Comparison of ENCODE assay signal across 11 mouse cellular contexts in genomic region chr17:85091762-85092161, GRCm38 (mm10). TPM values are rescaled to one million over a fixed set of nuclear protein-coding genes. Genes with fewer than 3 reads are reported as not detected.
DNase-seq lines count a peak whose midpoint lies in the region; ATAC-seq and TF ChIP-seq lines count a peak whose summit lies in the region.
"Had no signal": no experiment of that assay in that cellular context is flagged by ENCODE, and none has a peak within 500 bp of the region (broad histone marks: within the 10 kb centered on the region; RNA-seq: fewer than 3 reads in every experiment).

No protein-coding gene starts in this region.

- no peak overlapping the region for H3K4me3 ChIP-seq in heart, embryonic 11.5 days (ENCODE audit: low read depth, low read length)
- no peak overlapping the region for H3K4me3 ChIP-seq in neural tube, embryonic 12.5 days
- no peak overlapping the region for H3K4me3 ChIP-seq in limb, embryonic 13.5 days
- no peak overlapping the region for H3K4me3 ChIP-seq in stomach, postnatal 0 days (ENCODE audit: low read depth, low read length)

- no peak overlapping the region for H3K27ac ChIP-seq in heart, embryonic 11.5 days (ENCODE audit: low read depth, low read length)
- no peak overlapping the region for H3K27ac ChIP-seq in neural tube, embryonic 12.5 days
- no peak overlapping the region for H3K27ac ChIP-seq in limb, embryonic 13.5 days
- H3K27ac ChIP-seq in stomach, postnatal 0 days (replicated peaks), result no peak overlapping the region

- WGBS in heart, embryonic 11.5 days (ENCODE audit: insufficient replicate concordance), result 89% methylated on average over 6 of the region's 6 CpGs
- WGBS in neural tube, embryonic 12.5 days, result 88% methylated on average over 6 of the region's 6 CpGs
- 90% methylated on average over 6 of the region's 6 CpGs for WGBS in limb, embryonic 13.5 days
- 85% methylated on average over 6 of the region's 6 CpGs for WGBS in stomach, postnatal 0 days

- peaks cover 2% of the 10 kb centered on the region; the same call in 1 of the 2 replicates for H3K4me1 ChIP-seq in heart, embryonic 11.5 days (ENCODE audit: control insufficient read depth, insufficient read depth, low read length)
- H3K4me1 ChIP-seq in neural tube, embryonic 12.5 days, result peaks cover 15% of the 10 kb centered on the region
- H3K4me1 ChIP-seq in limb, embryonic 13.5 days, result peaks cover 12% of the 10 kb centered on the region
- H3K4me1 ChIP-seq in stomach, postnatal 0 days (replicated peaks; ENCODE audit: control insufficient read depth, insufficient read depth), result no peaks in the 10 kb centered on the region

- H3K9me3 ChIP-seq in heart, embryonic 11.5 days (replicated peaks; ENCODE audit: control insufficient read depth, low read length), result no peaks in the 10 kb centered on the region
- H3K9me3 ChIP-seq in neural tube, embryonic 12.5 days, result no peaks in the 10 kb centered on the region
- no peaks in the 10 kb centered on the region for H3K9me3 ChIP-seq in limb, embryonic 13.5 days
- H3K9me3 ChIP-seq in stomach, postnatal 0 days (ENCODE audit: control insufficient read depth, low read length), result no peaks in the 10 kb centered on the region

- no peak for ATAC-seq in heart, embryonic 11.5 days (replicated peaks; ENCODE audit: insufficient number of reproducible peaks, low FRiP score, low TSS enrichment)
- no peak for ATAC-seq in neural tube, embryonic 12.5 days (ENCODE audit: low FRiP score, low read depth)
- ATAC-seq in limb, embryonic 13.5 days (ENCODE audit: low FRiP score, low read depth), result no peak
- no peak for ATAC-seq in stomach, postnatal 0 days (ENCODE audit: low FRiP score, low TSS enrichment)
- ATAC-seq: CD4-positive, CD25-positive, alpha-beta regulatory T cell, adult 4 months had no signal

- DNase-seq in heart, adult 18-20 months, result no peak
- no peak for DNase-seq in neural tube, embryonic 10.5 days (ENCODE audit: extremely low spot score, low spot score)
- DNase-seq in stomach, postnatal 0 days (ENCODE audit: low spot score), result no peak
- no peak for DNase-seq in cerebellum, postnatal 25 days
- no peak for DNase-seq in ovary, postnatal 14 days (ENCODE audit: low spot score)
- DNase-seq: cerebellum, adult 9-10 months; lung, postnatal 14 days had no signal

- peak overlapping the region; percentile 89; the same call in 1 of the 2 replicates for H3K4me2 ChIP-seq in heart, embryonic 11.5 days
- H3K4me2 ChIP-seq in neural tube, embryonic 12.5 days (replicated peaks), result peak overlapping the region; percentile 85
- H3K4me2 ChIP-seq in limb, embryonic 13.5 days (replicated peaks), result peak overlapping the region; percentile 83
- peak overlapping the region; percentile 86; the same call in 1 of the 2 replicates for H3K4me2 ChIP-seq in stomach, postnatal 0 days (replicated peaks; ENCODE audit: low read depth)

- TF ChIP-seq EP300 in stomach, postnatal 0 days (optimal IDR thresholded peaks at IDR 0.05), result no peak

- H3K27me3 ChIP-seq in heart, embryonic 11.5 days (ENCODE audit: control insufficient read depth, insufficient read depth, low read length), result no peaks in the 10 kb centered on the region
- H3K27me3 ChIP-seq in neural tube, embryonic 12.5 days (replicated peaks), result no peaks in the 10 kb centered on the region
- no peaks in the 10 kb centered on the region for H3K27me3 ChIP-seq in limb, embryonic 13.5 days
- H3K27me3 ChIP-seq in stomach, postnatal 0 days (ENCODE audit: control insufficient read depth, insufficient read depth, low read length), result no peaks in the 10 kb centered on the region

- H3K36me3 ChIP-seq in heart, embryonic 11.5 days (ENCODE audit: control insufficient read depth, insufficient read depth, low read length), result no peaks in the 10 kb centered on the region
- H3K36me3 ChIP-seq in neural tube, embryonic 12.5 days, result peaks cover 2% of the 10 kb centered on the region; the same call in 1 of the 2 replicates
- H3K36me3 ChIP-seq in limb, embryonic 13.5 days, result no peaks in the 10 kb centered on the region
- no peaks in the 10 kb centered on the region for H3K36me3 ChIP-seq in stomach, postnatal 0 days (ENCODE audit: control insufficient read depth, insufficient read depth, low read length)

- TF ChIP-seq CTCF in stomach, postnatal 0 days (IDR thresholded peaks at IDR 0.05; ENCODE audit: low read depth), result no peak

- H3K9ac ChIP-seq in heart, embryonic 11.5 days (ENCODE audit: low read depth, low read length), result no peak overlapping the region
- H3K9ac ChIP-seq in neural tube, embryonic 12.5 days, result no peak overlapping the region
- H3K9ac ChIP-seq in limb, embryonic 13.5 days, result no peak overlapping the region
- no peak overlapping the region for H3K9ac ChIP-seq in stomach, postnatal 0 days (ENCODE audit: low read length)

RNA-seq across cellular contexts. Expression of gene Camkmt, which starts 1.4 kb away (rescaled TPM):
- 7.0 TPM in 2 replicates for polyA plus RNA-seq in heart, embryonic 11.5 days (2014; fragmentation: Nextera tagmentation; extraction: Ambion mirVana)
- total RNA-seq in heart, adult 18-20 months (2021), result 1 to 10 TPM; 2.2 to 3.3 TPM
- 14.7 and 14.9 TPM in 2 replicates for polyA plus RNA-seq in neural tube, embryonic 12.5 days (2016; fragmentation: Nextera tagmentation; extraction: Ambion mirVana)
- polyA plus RNA-seq in limb, embryonic 13.5 days (2015; fragmentation: Nextera tagmentation; extraction: Ambion mirVana), result 13.8 and 15.7 TPM in 2 replicates
- polyA plus RNA-seq in stomach, postnatal 0 days (2015; fragmentation: Nextera tagmentation; extraction: Ambion mirVana), result 8.0 and 8.3 TPM in 2 replicates

RNA-seq across cellular contexts. Expression of gene Prepl, which starts 1.7 kb away (rescaled TPM):
- polyA plus RNA-seq in heart, embryonic 11.5 days (2014; fragmentation: Nextera tagmentation; extraction: Ambion mirVana), result 27.1 and 32.5 TPM in 2 replicates
- 100 to 1,000 TPM; 115 to 119 TPM for total RNA-seq in heart, adult 18-20 months (2021)
- 65.2 and 70.1 TPM in 2 replicates for polyA plus RNA-seq in neural tube, embryonic 12.5 days (2016; fragmentation: Nextera tagmentation; extraction: Ambion mirVana)
- 25.8 and 29.6 TPM in 2 replicates for polyA plus RNA-seq in limb, embryonic 13.5 days (2015; fragmentation: Nextera tagmentation; extraction: Ambion mirVana)
- polyA plus RNA-seq in stomach, postnatal 0 days (2015; fragmentation: Nextera tagmentation; extraction: Ambion mirVana), result 15.5 and 15.7 TPM in 2 replicates
